ENCODE assay signal across 22 mouse cellular contexts in the genomic region with DNA sequence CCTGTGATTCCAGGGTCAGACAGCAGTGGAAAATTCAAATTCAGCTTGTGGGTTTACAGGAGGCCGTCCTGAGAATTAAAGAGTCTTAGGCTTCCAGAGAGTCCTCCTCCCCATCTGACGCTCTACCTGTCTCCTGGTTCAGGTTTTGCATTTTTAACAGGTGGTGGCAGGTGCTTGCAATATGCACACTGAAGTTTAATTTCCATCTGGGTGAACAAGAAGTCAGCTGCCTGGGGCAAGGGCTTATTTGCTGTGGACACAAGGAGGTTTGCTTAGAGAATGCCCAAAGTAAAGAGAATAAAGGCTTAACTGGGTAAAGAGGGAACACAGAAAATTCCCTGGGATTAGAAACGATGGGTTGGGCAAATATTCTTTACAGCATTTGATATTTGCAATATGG. TPM values are rescaled to one million over a fixed set of nuclear protein-coding genes. Genes with fewer than 3 reads are reported as not detected.
A peak's percentile ranks its signal among the peaks of the same experiment; 100 is the strongest.
DNase-seq lines count a peak whose midpoint lies in the region; ATAC-seq and TF ChIP-seq lines count a peak whose summit lies in the region.
"Had no signal": no experiment of that assay in that cellular context is flagged by ENCODE, and none has a peak within 500 bp of the region (broad histone marks: within the 10 kb centered on the region; RNA-seq: fewer than 3 reads in every experiment).

No protein-coding gene starts in this region.

- no peaks in the 10 kb centered on the region for H3K36me3 ChIP-seq in kidney, embryonic 16.5 days (ENCODE audit: insufficient read depth, low read length)
- no peaks in the 10 kb centered on the region for H3K36me3 ChIP-seq in lung, embryonic 14.5 days (ENCODE audit: insufficient read depth)
- H3K36me3 ChIP-seq: embryonic facial prominence, embryonic 13.5 days; G1E; heart, embryonic 10.5 days; hindbrain, embryonic 10.5 days; limb, embryonic 10.5 days; neural tube, embryonic 15.5 days had no signal

- peak; percentile 28 for DNase-seq in kidney, adult 11 months
- DNase-seq in lung, embryonic 14.5 days: no peak
- no peak for DNase-seq in lung, adult 18-20 months
- peak; percentile 26 to 27 for DNase-seq in cerebellum, adult 18-20 months
- DNase-seq in cerebellum, postnatal 25 days: peak; percentile 22 to 25
- DNase-seq in gastrocnemius, adult 8-10 months (ENCODE audit: low spot score in 2 of 2): no peak
- DNase-seq: adrenal gland, postnatal 14 days; liver, postnatal 0 days; spleen, adult 18-20 months; thymus, postnatal 14 days had no signal

- H3K4me3 ChIP-seq in kidney, embryonic 16.5 days (ENCODE audit: low read length): no peak overlapping the region
- no peak overlapping the region for H3K4me3 ChIP-seq in lung, embryonic 14.5 days (ENCODE audit: low read depth, low read length)
- H3K4me3 ChIP-seq: embryonic facial prominence, embryonic 13.5 days; heart, embryonic 10.5 days; hindbrain, embryonic 10.5 days; limb, embryonic 10.5 days; neural tube, embryonic 15.5 days had no signal

- no peak overlapping the region for H3K27ac ChIP-seq in kidney, embryonic 16.5 days (ENCODE audit: low read length)
- H3K27ac ChIP-seq in lung, embryonic 14.5 days (ENCODE audit: low read depth): peak overlapping the region; percentile 50; the same call in 1 of the 2 replicates
- H3K27ac ChIP-seq: embryonic facial prominence, embryonic 13.5 days; heart, embryonic 10.5 days; hindbrain, embryonic 10.5 days; hindbrain, postnatal 0 days; limb, embryonic 10.5 days; neural tube, embryonic 15.5 days had no signal

- no peak for TF ChIP-seq CTCF in lung, embryonic 14.5 days (IDR thresholded peaks at IDR 0.05; ENCODE audit: low read depth)

- no peak overlapping the region for H3K9ac ChIP-seq in kidney, embryonic 16.5 days (replicated peaks; ENCODE audit: low read length)
- no peak overlapping the region for H3K9ac ChIP-seq in lung, embryonic 14.5 days
- H3K9ac ChIP-seq: embryonic facial prominence, embryonic 13.5 days; liver, postnatal 0 days; neural tube, embryonic 15.5 days had no signal

- 73% methylated on average over 3 of the region's 3 CpGs for WGBS in kidney, embryonic 16.5 days
- 61% methylated on average over 3 of the region's 3 CpGs for WGBS in lung, embryonic 14.5 days

- ATAC-seq in kidney, embryonic 16.5 days (ENCODE audit: low FRiP score, low TSS enrichment): no peak
- 0 out of 2 replicates have a peak, but pooled peaks have one; percentile 22 for ATAC-seq in lung, embryonic 14.5 days (ENCODE audit: insufficient read depth)
- no peak for ATAC-seq in activated CD4-positive, CD25-positive, alpha-beta regulatory T cell, adult 4 months
- ATAC-seq: forebrain, embryonic 16.5 days; hindbrain, postnatal 0 days; intestine, postnatal 0 days; liver, postnatal 0 days; midbrain, embryonic 16.5 days had no signal

- H3K4me2 ChIP-seq in kidney, embryonic 16.5 days (replicated peaks; ENCODE audit: low read depth, low read length): no peak overlapping the region
- no peak overlapping the region for H3K4me2 ChIP-seq in lung, embryonic 14.5 days
- H3K4me2 ChIP-seq: embryonic facial prominence, embryonic 13.5 days; neural tube, embryonic 15.5 days had no signal

- peaks cover 5% of the 10 kb centered on the region for H3K4me1 ChIP-seq in kidney, embryonic 16.5 days (ENCODE audit: insufficient read depth, low read length)
- H3K4me1 ChIP-seq in lung, embryonic 14.5 days (ENCODE audit: insufficient read depth): peaks cover 4% of the 10 kb centered on the region; the same call in 1 of the 2 replicates
- H3K4me1 ChIP-seq: heart, embryonic 10.5 days; hindbrain, embryonic 10.5 days; limb, embryonic 10.5 days; neural tube, embryonic 15.5 days had no signal

- H3K27me3 ChIP-seq in kidney, embryonic 16.5 days (ENCODE audit: insufficient read depth, low read length): no peaks in the 10 kb centered on the region
- no peaks in the 10 kb centered on the region for H3K27me3 ChIP-seq in lung, embryonic 14.5 days (ENCODE audit: insufficient read depth, low read length)
- H3K27me3 ChIP-seq: embryonic facial prominence, embryonic 13.5 days; neural tube, embryonic 15.5 days had no signal

- H3K9me3 ChIP-seq in kidney, embryonic 16.5 days (ENCODE audit: low read length): no peaks in the 10 kb centered on the region
- no peaks in the 10 kb centered on the region for H3K9me3 ChIP-seq in lung, embryonic 14.5 days (ENCODE audit: low read depth, low read length)
- H3K9me3 ChIP-seq: embryonic facial prominence, embryonic 13.5 days; G1E; heart, embryonic 10.5 days; hindbrain, embryonic 10.5 days; limb, embryonic 10.5 days; neural tube, embryonic 15.5 days had no signal

RNA-seq across cellular contexts. Expression of a gene that starts 11.2 kb away (rescaled TPM):
- 37.8 and 46.2 TPM in 2 replicates for polyA plus RNA-seq in kidney, embryonic 16.5 days (2015; fragmentation: Nextera tagmentation; extraction: Ambion mirVana)
- polyA plus RNA-seq in lung, embryonic 14.5 days (2014; fragmentation: Nextera tagmentation; extraction: Ambion mirVana): 91.5 and 111 TPM in 2 replicates
- polyA plus RNA-seq in activated CD4-positive, CD25-positive, alpha-beta regulatory T cell, adult 4 months (2017; shearing (Covaris generic)): 10 to 100 TPM in 1 of 2 experiments, 1 to 10 TPM in 1; 8.3 to 10.4 TPM
- total RNA-seq in gastrocnemius, adult 8-10 months (2022): 10 to 100 TPM in 3 of 4 experiments, 1 to 10 TPM in 1; 7.9 to 19.3 (median 14.3) TPM
- polyA plus RNA-seq: G1E had no signal

Comparison
In these comparisons a context has a peak if more than half of its experiments do, and no peak if none do; other contexts are left out.
1. DNase-seq: peak in kidney, adult 11 months (single experiment), cerebellum, adult 18-20 months (2 of 2) and cerebellum, postnatal 25 days (2 of 2); none in lung, embryonic 14.5 days (single experiment), lung, adult 18-20 months (0 of 2) and gastrocnemius, adult 8-10 months (0 of 2).